Mouse (Mus musculus) heart, postnatal 0 days (tissue): ENCODE measurements at regions not wholly inside any gene's neighbourhood (a gene's known extent, or its start where the extent isn't known, plus 50 kb on each side); places are given as distances from the start of the nearest gene placed in this dataset.

Experiments used
- ATAC-seq: fragments of 200-750 bp; cut with Nextera tagmentation; 2 replicates; pipeline ENCODE4 v1.8.0; 2017; ENCODE audit warnings: low read depth, moderate number of reproducible peaks, moderate library complexity; ENCODE audit not compliant: insufficient read depth
- DNase-seq: peaks from one replicate; pipeline ENCODE4 v3.0.0-alpha.2; 2016; ENCODE audit warnings: low spot score
- H3K27ac ChIP-seq: fragments of 300-500 bp; sonication (generic); 2 replicates; pipeline ENCODE4 v1.5.1; 2014; ENCODE audit warnings: low read depth, mild to moderate bottlenecking
- H3K27me3 ChIP-seq: fragments of 300-500 bp; sonication (generic); 2 replicates; pipeline ENCODE4 v1.6.1; 2014; ENCODE audit warnings: low read length, mixed read lengths; ENCODE audit not compliant: control insufficient read depth, insufficient read depth
- H3K36me3 ChIP-seq: fragments of 300-500 bp; sonication (generic); replicated peaks from 2 replicates; pipeline ENCODE4 v1.6.1; 2014; ENCODE audit warnings: low read length, mixed read lengths; ENCODE audit not compliant: control insufficient read depth, insufficient read depth
- H3K4me1 ChIP-seq: fragments of 300-500 bp; sonication (generic); 2 replicates; pipeline ENCODE4 v1.6.1; 2014; ENCODE audit warnings: antibody characterized with exemption; ENCODE audit not compliant: control insufficient read depth, insufficient read depth
- H3K4me2 ChIP-seq: fragments of 300-500 bp; sonication (generic); 2 replicates; pipeline ENCODE4 v1.6.1; 2014; ENCODE audit warnings: low read depth, mild to moderate bottlenecking, low read length, moderate library complexity
- H3K4me3 ChIP-seq: fragments of 300-500 bp; sonication (generic); 2 replicates; pipeline ENCODE4 v1.5.1; 2014; ENCODE audit warnings: low read depth, low read length
- H3K9ac ChIP-seq: fragments of 300-500 bp; sonication (generic); replicated peaks from 2 replicates; pipeline ENCODE4 v1.6.1; 2014; ENCODE audit warnings: low read depth, low read length, mixed read lengths
- H3K9me3 ChIP-seq: fragments of 300-500 bp; sonication (generic); replicated peaks from 2 replicates; pipeline ENCODE4 v1.6.1; 2016; ENCODE audit warnings: low read length; ENCODE audit not compliant: control insufficient read depth
- CTCF ChIP-seq: IDR thresholded peaks from 2 replicates; pipeline ENCODE4 v1.5.1; 2016; ENCODE audit warnings: antibody characterized with exemption, control low read depth, low read depth
- EP300 ChIP-seq: IDR thresholded peaks from 2 replicates; pipeline ENCODE4 v1.6.1; 2016; ENCODE audit warnings: antibody characterized with exemption, low read depth
- WGBS: fragments of 180-500 bp; shearing (Covaris S2); extraction: QIAGEN DNeasy Blood & Tissue Kit; methylation state at CpG from one replicate; pipeline ENCODE4 v1.1.7; 2014; 5-methylcytosine and 5-hydroxymethylcytosine counted together

- Histone ChIP-seq H3K4me2 (no peak overlapping the region), H3K36me3 (no peaks in the 10 kb centered on the region), H3K9ac (no peak overlapping the region), H3K4me1 (no peaks in the 10 kb centered on the region), H3K4me3 (no peak overlapping the region), H3K27me3 (no peaks in the 10 kb centered on the region), H3K27ac (no peak overlapping the region), H3K9me3 (no peaks in the 10 kb centered on the region)
- DNase-seq = no peak
- WGBS = 56% methylated on average over 2 of the region's 2 CpGs
- ATAC-seq = no peak
- TF ChIP-seq CTCF = no peak
Observed at GRCm38 (mm10) chr12:49764541-49764940, 379.6 kb downstream of the Gm43517 start.

GRCm38 (mm10) chr12:49808341-49808740 is 423.4 kb downstream of the Gm43517 start:
- Histone ChIP-seq H3K4me1 (no peaks in the 10 kb centered on the region), H3K9me3 (no peaks in the 10 kb centered on the region), H3K27ac (no peak overlapping the region), H3K27me3 (no peaks in the 10 kb centered on the region), H3K36me3 (no peaks in the 10 kb centered on the region), H3K9ac (no peak overlapping the region), H3K4me3 (no peak overlapping the region), H3K4me2 (no peak overlapping the region)
- no peak for DNase-seq
- TF ChIP-seq CTCF = no peak
- no peak for ATAC-seq
- 78% methylated on average over 1 of the region's 1 CpGs for WGBS

- no peak for DNase-seq
- 41% methylated on average over 3 of the region's 3 CpGs for WGBS
- H3K27ac ChIP-seq = no peak overlapping the region
Observed at GRCm38 (mm10) chr12:49814653-49815052, 429.7 kb downstream of the Gm43517 start.

GRCm38 (mm10) chr12:49827769-49828168 is 442.8 kb downstream of the Gm43517 start:
- 78% methylated on average over 3 of the region's 3 CpGs for WGBS
- no peak overlapping the region for H3K4me3 ChIP-seq

More at GRCm38 (mm10) chr12:49814653-49815052, 429.7 kb downstream of the Gm43517 start:
- Histone ChIP-seq H3K4me1 (no peaks in the 10 kb centered on the region), H3K9me3 (no peaks in the 10 kb centered on the region), H3K4me2 (no peak overlapping the region), H3K4me3 (no peak overlapping the region), H3K27me3 (no peaks in the 10 kb centered on the region), H3K36me3 (no peaks in the 10 kb centered on the region), H3K9ac (no peak overlapping the region)
- no peak for ATAC-seq
- TF ChIP-seq EP300 = no peak
- TF ChIP-seq CTCF = no peak

GRCm38 (mm10) chr12:49828553-49828952 is 443.6 kb downstream of the Gm43517 start:
- Histone ChIP-seq H3K4me3 (no peak overlapping the region), H3K36me3 (no peaks in the 10 kb centered on the region), H3K27ac (no peak overlapping the region), H3K27me3 (no peaks in the 10 kb centered on the region), H3K4me2 (no peak overlapping the region), H3K4me1 (no peaks in the 10 kb centered on the region), H3K9ac (no peak overlapping the region), H3K9me3 (no peaks in the 10 kb centered on the region)
- ATAC-seq (no peak), DNase-seq (no peak)
- WGBS = 74% methylated on average over 4 of the region's 4 CpGs
- TF ChIP-seq EP300 (no peak), CTCF (no peak)

More at GRCm38 (mm10) chr12:49827769-49828168, 442.8 kb downstream of the Gm43517 start:
- Histone ChIP-seq H3K27me3 (no peaks in the 10 kb centered on the region), H3K27ac (no peak overlapping the region), H3K9ac (no peak overlapping the region), H3K4me2 (no peak overlapping the region), H3K9me3 (no peaks in the 10 kb centered on the region), H3K36me3 (no peaks in the 10 kb centered on the region), H3K4me1 (no peaks in the 10 kb centered on the region)
- ATAC-seq (no peak), DNase-seq (no peak)
- no peak for TF ChIP-seq EP300
- no peak for TF ChIP-seq CTCF

GRCm38 (mm10) chr12:49830665-49831064 is 445.7 kb downstream of the Gm43517 start:
- no peak overlapping the region for H3K4me3 ChIP-seq
- no peaks in the 10 kb centered on the region for H3K36me3 ChIP-seq
- TF ChIP-seq EP300 = no peak
- no peak overlapping the region for H3K4me2 ChIP-seq
- H3K9me3 ChIP-seq = no peaks in the 10 kb centered on the region
- no peaks in the 10 kb centered on the region for H3K4me1 ChIP-seq
- DNase-seq (no peak), ATAC-seq (no peak)
- H3K9ac ChIP-seq = no peak overlapping the region
- H3K27me3 ChIP-seq = no peaks in the 10 kb centered on the region
- WGBS = 79% methylated on average over 4 of the region's 4 CpGs
- H3K27ac ChIP-seq = no peak overlapping the region
